Mouse (Mus musculus): ENCODE measurements at regions not wholly inside any gene's neighbourhood (a gene's known extent, or its start where the extent isn't known, plus 50 kb on each side); places are given as distances from the start of the nearest gene placed in this dataset.
"Not testable (repeated sequence)": the region's sequence is repeated elsewhere in the genome, so short reads cannot be mapped to it uniquely, and the experiment has no call there.

DNA sequence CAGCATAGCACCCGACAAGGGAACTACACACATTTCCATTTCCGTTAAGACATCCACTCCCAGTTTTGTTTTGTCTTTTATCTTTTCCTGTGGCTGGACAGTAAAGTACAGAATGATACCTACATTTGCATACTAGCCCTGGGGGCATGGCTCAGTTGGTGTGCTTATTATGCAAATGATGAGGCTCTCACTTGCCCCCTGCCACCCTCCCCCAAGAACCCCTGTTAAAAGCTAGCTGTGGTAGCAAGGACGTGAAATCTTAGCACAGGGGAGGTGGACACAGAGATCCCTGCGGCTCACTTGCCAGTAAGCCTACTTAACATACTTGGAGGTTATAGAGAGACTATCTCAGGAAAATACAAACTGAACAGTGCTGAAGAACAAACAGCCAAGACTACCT is 375.2 kb upstream of the B3galt2 start:
- no peak for DNase-seq

DNA sequence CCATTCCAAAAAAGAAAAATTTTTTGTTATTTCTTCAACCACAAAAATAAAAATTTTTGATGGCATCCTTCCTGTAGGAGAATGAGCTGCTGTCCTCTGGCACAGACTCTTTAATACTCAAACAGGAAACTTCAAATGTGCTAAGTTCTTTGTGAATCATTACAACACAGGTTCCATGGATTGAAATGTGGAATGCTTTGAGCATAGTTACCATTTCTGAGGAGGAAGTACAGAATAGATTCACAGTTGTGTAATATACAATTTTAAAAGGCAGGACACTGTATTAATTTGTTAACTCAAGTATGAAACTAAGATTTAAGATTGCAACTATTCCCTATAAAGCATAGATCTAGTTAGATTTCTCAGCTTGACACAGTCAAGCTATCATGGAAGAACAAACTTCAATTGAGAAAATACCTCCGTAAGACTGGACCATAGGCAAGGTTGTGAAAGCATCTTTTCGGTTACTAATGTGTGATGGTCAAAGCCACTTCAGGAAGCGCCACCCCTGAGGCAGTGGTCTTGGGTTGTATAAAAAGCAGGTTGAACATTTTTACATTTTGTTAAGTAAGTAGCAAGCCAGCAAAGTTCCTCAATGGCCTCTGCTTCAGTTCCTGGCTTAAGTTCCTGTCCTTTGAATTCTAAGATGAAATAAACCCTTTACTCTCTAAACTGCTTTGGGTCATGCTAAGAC is 354.0 kb upstream of the B3galt2 start:
- DNase-seq, result no peak

DNA sequence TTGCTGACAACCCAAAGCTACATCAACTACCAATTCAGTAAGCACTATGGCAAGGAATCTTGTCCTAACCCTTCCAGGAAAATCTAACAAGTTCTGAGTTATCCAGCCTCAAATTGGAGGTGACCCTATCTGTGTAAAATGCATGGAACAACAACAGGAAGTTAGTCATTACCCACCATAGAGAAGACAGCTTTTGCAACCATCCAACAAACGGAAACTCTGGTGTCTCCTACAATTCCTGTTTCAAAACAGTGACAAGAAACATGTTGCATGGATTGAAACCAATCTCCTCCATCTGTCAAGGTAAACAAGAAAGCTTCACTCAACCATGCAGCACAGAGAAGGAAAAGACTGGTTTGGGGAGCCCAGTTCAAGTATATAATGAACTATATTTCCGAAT is 353.0 kb upstream of the B3galt2 start:
- DNase-seq, result no peak

DNA sequence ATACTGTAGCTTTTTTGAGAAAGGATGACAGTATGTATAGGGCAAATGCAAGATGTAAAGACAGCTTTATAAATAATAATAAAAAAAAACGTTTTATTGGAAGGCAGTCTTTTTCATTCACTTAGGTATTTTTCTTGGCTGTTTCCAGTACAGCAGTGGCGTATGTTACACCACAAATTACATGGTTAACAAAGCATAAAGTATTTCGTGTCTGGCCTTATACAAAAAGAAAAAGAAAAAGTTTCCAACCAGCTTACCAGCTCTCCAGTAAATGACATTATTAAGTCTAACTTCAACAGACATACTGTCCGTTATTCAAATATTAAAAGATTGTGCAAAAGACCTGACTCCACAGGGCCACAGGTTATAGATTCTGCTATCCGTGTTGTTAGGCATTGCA is 343.9 kb upstream of the B3galt2 start:
- no peak for DNase-seq

DNA sequence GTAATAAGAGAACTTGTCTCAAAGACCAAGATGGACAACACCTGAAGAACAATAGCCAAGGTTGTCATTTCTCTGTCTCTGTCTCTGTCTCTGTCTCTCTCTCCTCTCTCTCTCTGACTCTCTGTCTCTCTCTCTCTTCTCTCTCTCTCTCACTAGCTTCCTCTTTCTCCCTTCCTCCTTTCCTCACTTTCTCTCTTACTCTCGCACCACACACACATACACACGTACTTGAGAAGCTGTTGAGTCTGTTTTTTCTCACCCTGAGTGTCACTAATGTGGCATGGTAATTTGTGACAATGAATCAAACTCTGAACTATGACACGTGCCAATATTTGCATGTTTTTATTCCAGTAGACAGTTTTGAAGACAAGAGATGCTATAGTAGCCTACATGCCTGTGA is 333.1 kb upstream of the B3galt2 start:
- DNase-seq, result no peak

DNA sequence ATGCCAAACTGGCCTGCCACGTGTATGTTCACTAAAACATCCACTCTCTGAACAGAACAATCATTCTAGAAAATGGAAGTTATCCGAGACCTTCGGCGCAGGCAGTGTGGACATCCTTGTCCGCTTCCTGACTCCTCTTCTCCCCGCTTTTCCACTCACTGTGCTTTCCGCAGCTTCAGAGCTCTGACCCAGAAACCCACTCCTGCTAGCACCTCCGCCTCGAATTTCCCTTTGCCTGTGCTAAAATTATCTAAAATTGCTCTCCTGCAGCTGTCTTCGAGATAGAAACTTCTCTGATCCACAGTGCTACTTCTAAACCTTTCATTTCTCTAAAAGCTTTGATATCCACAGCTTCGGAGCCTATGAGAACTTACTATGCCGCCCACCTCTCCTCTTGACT is 322.1 kb upstream of the B3galt2 start:
- no peak for DNase-seq

DNA sequence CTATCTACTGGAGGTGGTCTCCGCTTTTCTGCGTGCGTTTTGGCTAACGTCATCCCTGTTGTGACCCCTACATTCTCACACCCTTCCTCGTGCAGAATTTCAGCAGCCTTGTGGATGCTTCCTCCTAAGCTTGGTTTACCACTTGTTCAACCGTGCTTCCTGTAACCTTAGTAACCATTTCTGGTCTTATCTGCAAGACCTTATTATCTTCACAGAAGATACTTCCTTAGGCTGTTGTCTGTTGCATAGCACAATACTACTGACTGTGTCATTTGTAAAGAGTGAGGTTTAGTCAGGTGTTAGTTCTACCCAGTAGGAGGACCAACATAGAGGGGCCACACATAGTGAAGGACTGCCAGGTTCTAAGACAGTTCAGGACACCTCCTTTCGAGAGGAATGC is 320.9 kb upstream of the B3galt2 start:
- no peak for DNase-seq

DNA sequence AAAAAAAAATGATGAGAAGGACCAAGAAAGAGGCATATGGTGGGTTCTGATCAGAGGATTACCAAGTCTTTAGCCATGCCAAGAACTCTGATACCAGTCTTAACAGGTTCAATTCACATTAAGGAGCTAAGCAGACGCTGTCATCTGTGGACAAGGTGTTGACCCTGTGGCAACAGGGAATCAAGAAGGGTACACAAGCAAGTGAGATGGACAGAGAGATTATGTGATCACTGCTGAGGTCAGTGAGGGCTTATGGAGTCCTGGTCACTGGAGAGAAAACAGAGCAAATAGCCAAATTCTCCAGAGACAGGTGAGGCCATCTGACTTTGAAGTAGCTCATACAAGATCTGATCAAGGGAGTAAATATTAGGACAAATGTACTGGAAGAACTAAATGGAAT is 289.1 kb upstream of the B3galt2 start:
- no peak for DNase-seq

DNA sequence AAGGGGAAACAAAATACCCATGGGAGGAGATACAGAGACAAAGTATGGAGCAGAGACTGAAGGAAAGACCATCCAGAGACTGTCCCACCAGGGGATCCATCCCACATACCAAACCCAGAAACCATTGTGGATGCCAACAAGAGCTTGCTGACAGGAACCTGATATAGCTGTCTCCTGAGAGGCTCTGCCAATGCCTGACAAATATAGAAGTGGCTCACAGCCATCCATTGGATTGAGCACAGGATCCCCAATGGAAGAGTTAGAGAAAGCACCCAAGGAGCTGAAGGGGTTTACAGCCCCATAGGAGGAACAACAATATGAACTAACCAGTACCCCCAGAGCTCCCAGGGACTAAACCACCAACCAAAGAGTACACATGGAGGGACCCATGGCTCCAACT is 280.2 kb upstream of the B3galt2 start:
- DNase-seq, result not testable (repeated sequence)

DNA sequence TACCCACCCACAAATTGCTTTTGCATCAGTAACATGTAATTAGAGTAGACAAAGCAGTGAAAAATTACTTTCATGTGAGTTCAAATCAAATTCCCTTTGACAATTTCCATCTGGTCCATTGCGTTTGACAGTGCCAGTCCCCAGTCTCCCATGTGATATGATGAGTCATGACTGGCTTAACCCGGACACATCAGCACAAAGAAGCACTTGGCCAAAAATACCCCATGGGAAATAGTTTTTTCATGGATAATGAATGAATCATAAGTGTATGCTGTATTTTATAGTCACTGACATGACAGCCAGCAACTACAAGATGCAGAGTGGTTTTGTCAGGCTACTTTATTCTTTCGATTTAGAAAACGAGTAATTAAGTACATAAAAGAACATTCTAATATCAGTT is 248.6 kb upstream of the B3galt2 start:
- no peak for DNase-seq
